Mouse (Mus musculus) forebrain, postnatal 0 days (tissue): Measurements from ENCODE around the gene 2310034G01Rik. TPM values are rescaled to one million over a fixed set of nuclear protein-coding genes. Genes with fewer than 3 reads are reported as not detected.

Source experiments
- ATAC-seq: fragments of 200-750 bp; cut with Nextera tagmentation; 2 replicates; pipeline ENCODE4 v1.8.0; 2017; ENCODE audit warnings: mild to moderate bottlenecking, moderate library complexity
- DNase-seq: peaks from one replicate; pipeline ENCODE4 v3.0.0-alpha.2; 2015
- H3K27ac ChIP-seq: fragments of 300-500 bp; sonication (generic); 2 replicates; pipeline ENCODE4 v1.5.1; 2014; ENCODE audit warnings: low read depth, mild to moderate bottlenecking, antibody characterized with exemption, low read length, moderate library complexity, mixed read lengths
- H3K27me3 ChIP-seq: fragments of 300-500 bp; sonication (generic); 2 replicates; pipeline ENCODE4 v1.6.1; 2014; ENCODE audit warnings: mild to moderate bottlenecking, low read length, mixed read lengths; ENCODE audit not compliant: insufficient read depth
- H3K36me3 ChIP-seq: fragments of 300-500 bp; sonication (generic); 2 replicates; pipeline ENCODE4 v1.6.1; 2014; ENCODE audit warnings: mild to moderate bottlenecking, moderate library complexity; ENCODE audit not compliant: insufficient read depth
- H3K4me1 ChIP-seq: fragments of 300-500 bp; sonication (generic); 2 replicates; pipeline ENCODE4 v1.6.1; 2014; ENCODE audit warnings: antibody characterized with exemption; ENCODE audit not compliant: insufficient read depth
- H3K4me2 ChIP-seq: fragments of 300-500 bp; sonication (generic); 2 replicates; pipeline ENCODE4 v1.6.1; 2014; ENCODE audit warnings: low read depth, mild to moderate bottlenecking, moderate library complexity
- H3K4me3 ChIP-seq: fragments of 300-500 bp; sonication (generic); 2 replicates; pipeline ENCODE4 v1.5.1; 2014; ENCODE audit warnings: low read depth, low read length, mixed read lengths
- H3K9ac ChIP-seq: fragments of 300-500 bp; sonication (generic); 2 replicates; pipeline ENCODE4 v1.6.1; 2014; ENCODE audit warnings: mild to moderate bottlenecking
- H3K9me3 ChIP-seq: fragments of 300-500 bp; sonication (generic); 2 replicates; pipeline ENCODE4 v1.6.1; 2016; ENCODE audit warnings: low read length
- CTCF ChIP-seq: sonication (generic); IDR thresholded peaks from 2 replicates; pipeline ENCODE4 v1.5.1; 2016; ENCODE audit warnings: antibody characterized with exemption, control low read depth, low read depth
- WGBS: fragments of 180-500 bp; shearing (Covaris S2); extraction: QIAGEN DNeasy Blood & Tissue Kit; methylation state at CpG from one replicate; pipeline ENCODE4 v1.1.7; 2014; 5-methylcytosine and 5-hydroxymethylcytosine counted together
- polyA plus RNA-seq: library from polyadenylated mRNA; unstranded; fragments of >200 nt; fragmentation: Nextera tagmentation; extraction: Ambion mirVana; gene quantifications from 2 replicates; pipeline ENCODE4 v1.2.1, GENCODE M21; 2015
- total RNA-seq: library from RNA; depleted of rRNA; stranded (reverse); fragments of >200 nt; gene quantifications from 2 replicates; pipeline ENCODE4 v1.2.3, GENCODE M21; 2014

2310034G01Rik gene
- total and polyA plus RNA-seq, 2 experiments from 2014 or later = 2.3 to 4.3 TPM

GRCm38 (mm10) chr19:46309651-46310305, 40.3 kb downstream of the 2310034G01Rik start:
- WGBS = 85% methylated on average over 21 of the region's 21 CpGs
- Histone ChIP-seq H3K4me1 (no peaks in the 10 kb centered on the region), H3K9ac (no peak overlapping the region), H3K27me3 (peaks cover 7% of the 10 kb centered on the region), H3K36me3 (peaks cover 36% of the 10 kb centered on the region), H3K4me3 (no peak overlapping the region), H3K27ac (no peak overlapping the region), H3K4me2 (no peak overlapping the region), H3K9me3 (no peaks in the 10 kb centered on the region)
- ATAC-seq (no peak), DNase-seq (no peak)
- no peak for TF ChIP-seq CTCF

- peak overlapping the region; percentile 90 for H3K4me2 ChIP-seq
- H3K4me3 ChIP-seq = peak overlapping the region; percentile 46
- peaks cover 6% of the 10 kb centered on the region; the same call in 1 of the 2 replicates for H3K4me1 ChIP-seq
- WGBS = 1% methylated on average over 46 of the region's 47 CpGs
- TF ChIP-seq CTCF = peak; percentile 98
- peak overlapping the region; percentile 56 for H3K9ac ChIP-seq
- H3K36me3 ChIP-seq = peaks cover 29% of the 10 kb centered on the region
- H3K27me3 ChIP-seq = peaks cover 13% of the 10 kb centered on the region
- no peaks in the 10 kb centered on the region for H3K9me3 ChIP-seq
- peak; percentile 84 for ATAC-seq
- DNase-seq = peak; percentile 95
- no peak overlapping the region for H3K27ac ChIP-seq
Measured at GRCm38 (mm10) chr19:46308706-46309435, 41.2 kb downstream of the 2310034G01Rik start.

DNA sequence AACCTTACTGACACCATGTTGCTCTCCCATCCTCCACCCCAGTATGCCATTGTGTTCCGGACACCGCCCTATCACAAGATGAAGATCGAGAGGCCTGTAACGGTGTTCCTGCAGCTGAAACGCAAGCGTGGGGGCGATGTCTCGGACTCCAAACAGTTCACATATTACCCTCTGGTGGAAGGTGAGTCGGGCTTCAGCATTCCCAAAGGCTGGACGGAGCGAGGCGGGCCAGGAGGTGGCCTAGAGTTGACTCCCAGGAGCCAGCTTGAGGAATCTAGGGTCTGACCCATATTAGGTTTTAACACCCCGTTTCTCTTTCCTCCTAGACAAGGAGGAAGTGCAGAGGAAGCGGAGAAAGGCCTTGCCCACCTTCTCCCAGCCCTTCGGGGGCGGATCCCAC, 41.8 kb downstream of the 2310034G01Rik start:
- Histone ChIP-seq H3K4me2 (peak overlapping the region; percentile 90), H3K4me3 (peak overlapping the region; percentile 46; the same call in 1 of the 2 replicates), H3K9me3 (no peaks in the 10 kb centered on the region), H3K27ac (no peak overlapping the region), H3K36me3 (peaks cover 25% of the 10 kb centered on the region), H3K27me3 (peaks cover 13% of the 10 kb centered on the region), H3K9ac (0 out of 2 replicates have a peak overlapping the region, but pooled peaks have one; percentile 56), H3K4me1 (peaks cover 6% of the 10 kb centered on the region; the same call in 1 of the 2 replicates)
- DNase-seq = no peak
- no peak for TF ChIP-seq CTCF
- WGBS = 62% methylated on average over 16 of the region's 16 CpGs
- no peak for ATAC-seq

GRCm38 (mm10) chr19:46307781-46308180, 42.3 kb downstream of the 2310034G01Rik start:
- no peak overlapping the region for H3K4me2 ChIP-seq
- H3K9ac ChIP-seq = no peak overlapping the region
- peaks cover 13% of the 10 kb centered on the region for H3K27me3 ChIP-seq
- H3K9me3 ChIP-seq = no peaks in the 10 kb centered on the region
- H3K4me1 ChIP-seq = peaks cover 6% of the 10 kb centered on the region; the same call in 1 of the 2 replicates
- no peak for ATAC-seq
- DNase-seq = no peak
- TF ChIP-seq CTCF = no peak
- no peak overlapping the region for H3K4me3 ChIP-seq
- no peak overlapping the region for H3K27ac ChIP-seq
- peaks cover 20% of the 10 kb centered on the region for H3K36me3 ChIP-seq
- 82% methylated on average over 16 of the region's 16 CpGs for WGBS

- Histone ChIP-seq H3K9ac (no peak overlapping the region), H3K27ac (no peak overlapping the region), H3K36me3 (peaks cover 10% of the 10 kb centered on the region), H3K4me1 (peaks cover 6% of the 10 kb centered on the region; the same call in 1 of the 2 replicates), H3K4me3 (no peak overlapping the region), H3K9me3 (no peaks in the 10 kb centered on the region), H3K4me2 (no peak overlapping the region), H3K27me3 (peaks cover 13% of the 10 kb centered on the region)
- no peak for DNase-seq
- no peak for TF ChIP-seq CTCF
- WGBS = 91% methylated on average over 9 of the region's 9 CpGs
- ATAC-seq = no peak
Measured at GRCm38 (mm10) chr19:46306751-46307289, 43.3 kb downstream of the 2310034G01Rik start.

- peak overlapping the region; percentile 79 for H3K4me2 ChIP-seq
- DNase-seq (no peak), ATAC-seq (no peak)
- TF ChIP-seq CTCF = no peak
- 56% methylated on average over 5 of the region's 5 CpGs for WGBS
- H3K9ac ChIP-seq = no peak overlapping the region
- no peak overlapping the region; the same call in 1 of the 2 replicates for H3K4me3 ChIP-seq
- peaks cover 7% of the 10 kb centered on the region for H3K36me3 ChIP-seq
- peaks cover 6% of the 10 kb centered on the region; the same call in 1 of the 2 replicates for H3K4me1 ChIP-seq
- no peak overlapping the region for H3K27ac ChIP-seq
- peaks cover 13% of the 10 kb centered on the region for H3K27me3 ChIP-seq
- H3K9me3 ChIP-seq = no peaks in the 10 kb centered on the region
Measured at GRCm38 (mm10) chr19:46306268-46306610, 43.9 kb downstream of the 2310034G01Rik start.
